Mouse (Mus musculus) erythroblast, embryonic 14.5 days (primary cell): ENCODE results near the gene Tmem209. TPM values are rescaled to one million over a fixed set of nuclear protein-coding genes. Genes with fewer than 3 reads are reported as not detected.

Experiments
- H3K27me3 ChIP-seq: 2 replicates; pipeline ENCODE4 v1.6.1; 2012; ENCODE audit warnings: inconsistent platforms; ENCODE audit not compliant: control insufficient read depth
- H3K36me3 ChIP-seq: 2 replicates; pipeline ENCODE4 v1.6.1; 2012; ENCODE audit warnings: mild to moderate bottlenecking, inconsistent platforms; ENCODE audit not compliant: control insufficient read depth
- H3K4me1 ChIP-seq: 2 replicates; pipeline ENCODE4 v1.6.1; 2012; ENCODE audit warnings: inconsistent platforms; ENCODE audit not compliant: control insufficient read depth
- H3K4me3 ChIP-seq: replicated peaks from 2 replicates; pipeline ENCODE3; 2012; ENCODE audit warnings: moderate library complexity, mild to moderate bottlenecking, inconsistent platforms
- H3K9me3 ChIP-seq: 2 replicates; pipeline ENCODE4 v1.6.1; 2012; ENCODE audit warnings: low read length, inconsistent platforms, mixed read lengths; ENCODE audit not compliant: control insufficient read depth
- GATA1 ChIP-seq: IDR thresholded peaks from 2 replicates; pipeline ENCODE4 v1.6.1; 2012; ENCODE audit warnings: low read length, inconsistent platforms, mixed read lengths
- TAL1 ChIP-seq: IDR thresholded peaks from 3 replicates; pipeline ENCODE4 v1.6.1; 2012; ENCODE audit warnings: low read length, inconsistent platforms, mixed read lengths
- polyA plus RNA-seq: library from polyadenylated mRNA; stranded (reverse); fragments of >175 nt; gene quantifications from 2 replicates; pipeline ENCODE4 v1.2.3, GENCODE M21; 2012

The Tmem209 gene
- polyA plus RNA-seq, 1 experiment = 0.37 TPM

GRCm38 (mm10) chr6:30541009-30541799 is 31.6 kb upstream of the Tmem209 start, which contains the start of gene Cpa2:
TSS of gene Cpa2 (plus strand) at chr6:30541582.
- Histone ChIP-seq H3K36me3 (no peaks in the 10 kb centered on the region), H3K9me3 (no peaks in the 10 kb centered on the region), H3K4me3 (no peak within 1 kb of the TSS), H3K27me3 (peaks cover 38% of the 10 kb centered on the region), H3K4me1 (no peaks in the 10 kb centered on the region)
- TF ChIP-seq TAL1 = no peak
- TF ChIP-seq GATA1 = no peak

DNA sequence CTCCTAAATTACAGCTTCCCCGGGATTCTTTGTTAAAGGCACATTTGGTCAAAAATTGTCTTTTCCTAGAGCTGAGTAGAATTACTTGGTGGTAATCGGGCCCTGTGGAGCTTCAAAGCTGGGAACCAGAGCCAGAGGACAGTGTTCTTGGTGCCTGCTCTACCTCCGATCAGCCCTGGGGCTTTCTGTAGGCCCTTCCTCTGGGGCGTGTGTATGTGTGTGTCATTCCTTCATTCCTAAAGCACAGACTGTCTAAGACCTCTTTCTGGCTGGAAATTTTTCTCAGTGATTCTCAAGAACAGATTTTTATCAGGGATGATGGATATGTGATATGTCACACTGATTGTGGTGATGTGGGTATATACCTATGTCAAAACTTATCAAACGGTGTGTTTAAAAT is 29.2 kb upstream of the Tmem209 start:
- no peak overlapping the region for H3K4me3 ChIP-seq
- no peaks in the 10 kb centered on the region for H3K36me3 ChIP-seq
- H3K9me3 ChIP-seq = no peaks in the 10 kb centered on the region
- peaks cover 16% of the 10 kb centered on the region for H3K27me3 ChIP-seq
- no peaks in the 10 kb centered on the region for H3K4me1 ChIP-seq
- TF ChIP-seq TAL1 (no peak), GATA1 (no peak)

GRCm38 (mm10) chr6:30538240-30538639 is 28.7 kb upstream of the Tmem209 start:
- Histone ChIP-seq H3K36me3 (no peaks in the 10 kb centered on the region), H3K27me3 (peaks cover 11% of the 10 kb centered on the region), H3K9me3 (no peaks in the 10 kb centered on the region), H3K4me3 (no peak overlapping the region), H3K4me1 (no peaks in the 10 kb centered on the region)
- TF ChIP-seq GATA1 (no peak), TAL1 (no peak)

DNA sequence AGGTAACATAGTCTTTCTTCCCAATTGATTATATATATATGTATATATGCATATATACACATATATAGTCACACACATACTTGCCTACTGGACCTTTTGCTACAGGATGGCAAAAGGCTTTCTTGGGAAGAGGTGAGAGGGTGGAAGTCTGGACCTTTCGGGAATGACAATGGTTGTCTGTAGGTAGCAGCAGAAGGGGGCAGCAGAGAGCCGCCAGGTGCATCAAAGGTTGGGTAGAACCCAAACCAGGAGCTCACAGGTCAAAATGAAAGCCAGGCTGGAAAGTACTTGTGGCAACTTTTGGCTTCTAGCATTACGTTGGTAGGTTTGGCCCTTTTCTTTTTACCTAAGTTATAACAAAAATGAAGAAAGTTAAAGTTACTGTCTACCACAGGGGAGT is 25.8 kb upstream of the Tmem209 start:
- TF ChIP-seq TAL1 (no peak), GATA1 (no peak)
- H3K9me3 ChIP-seq = no peaks in the 10 kb centered on the region
- no peaks in the 10 kb centered on the region for H3K36me3 ChIP-seq
- H3K27me3 ChIP-seq = no peaks in the 10 kb centered on the region
- no peak overlapping the region for H3K4me3 ChIP-seq
- no peaks in the 10 kb centered on the region for H3K4me1 ChIP-seq

DNA sequence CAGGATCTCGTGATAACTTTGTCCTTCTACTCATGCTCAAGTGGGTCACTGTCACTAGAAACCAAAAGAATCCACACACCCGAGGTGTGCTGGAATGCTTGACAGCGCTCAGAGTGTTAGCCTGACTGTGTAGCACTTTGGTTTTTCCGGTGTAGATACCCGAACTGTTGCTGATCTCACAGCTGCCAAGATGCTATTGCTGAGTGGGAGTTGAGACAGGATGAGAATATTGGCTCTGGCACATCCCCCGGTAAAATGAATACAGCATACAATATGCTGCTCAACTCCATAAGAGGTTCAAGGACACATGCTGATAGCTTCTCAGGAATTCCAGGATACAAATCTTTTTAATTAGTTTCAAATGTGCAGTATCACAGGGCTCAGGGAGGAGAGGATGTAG is 19.2 kb upstream of the Tmem209 start:
- TF ChIP-seq TAL1 (no peak), GATA1 (no peak)
- Histone ChIP-seq H3K27me3 (peaks cover 14% of the 10 kb centered on the region), H3K4me3 (no peak overlapping the region), H3K4me1 (no peaks in the 10 kb centered on the region), H3K36me3 (no peaks in the 10 kb centered on the region), H3K9me3 (no peaks in the 10 kb centered on the region)

GRCm38 (mm10) chr6:30526586-30527515 is 17.3 kb upstream of the Tmem209 start:
- no peaks in the 10 kb centered on the region for H3K4me1 ChIP-seq
- H3K4me3 ChIP-seq = no peak overlapping the region
- H3K36me3 ChIP-seq = no peaks in the 10 kb centered on the region
- no peaks in the 10 kb centered on the region for H3K9me3 ChIP-seq
- TF ChIP-seq GATA1 (no peak), TAL1 (no peak)
- H3K27me3 ChIP-seq = peaks cover 14% of the 10 kb centered on the region

GRCm38 (mm10) chr6:30525456-30526332 is 16.1 kb upstream of the Tmem209 start:
- H3K4me1 ChIP-seq = no peaks in the 10 kb centered on the region
- no peak for TF ChIP-seq TAL1
- no peak for TF ChIP-seq GATA1
- H3K9me3 ChIP-seq = no peaks in the 10 kb centered on the region

GRCm38 (mm10) chr6:30520400-30520799 is 10.8 kb upstream of the Tmem209 start:
- no peaks in the 10 kb centered on the region for H3K4me1 ChIP-seq
- TF ChIP-seq TAL1 (no peak), GATA1 (no peak)
- H3K27me3 ChIP-seq = peaks cover 2% of the 10 kb centered on the region; the same call in 1 of the 2 replicates
- H3K4me3 ChIP-seq = no peak overlapping the region
- no peaks in the 10 kb centered on the region for H3K36me3 ChIP-seq
- no peaks in the 10 kb centered on the region for H3K9me3 ChIP-seq

More at GRCm38 (mm10) chr6:30525456-30526332, 16.1 kb upstream of the Tmem209 start:
- Histone ChIP-seq H3K36me3 (no peaks in the 10 kb centered on the region), H3K4me3 (no peak overlapping the region), H3K27me3 (peaks cover 14% of the 10 kb centered on the region)
